Comparison of ENCODE assay signal across 20 mouse cellular contexts in genomic region chr13:58558216-58558615, GRCm38 (mm10). TPM values are rescaled to one million over a fixed set of nuclear protein-coding genes. Genes with fewer than 3 reads are reported as not detected.
A peak's percentile ranks its signal among the peaks of the same experiment; 100 is the strongest.
DNase-seq lines count a peak whose midpoint lies in the region; ATAC-seq and TF ChIP-seq lines count a peak whose summit lies in the region.
"Had no signal": no experiment of that assay in that cellular context is flagged by ENCODE, and none has a peak within 500 bp of the region (broad histone marks: within the 10 kb centered on the region; RNA-seq: fewer than 3 reads in every experiment).

No protein-coding gene starts in this region.

- no peaks in the 10 kb centered on the region for H3K9me3 ChIP-seq in forebrain, embryonic 15.5 days
- no peaks in the 10 kb centered on the region for H3K9me3 ChIP-seq in forebrain, embryonic 10.5 days
- H3K9me3 ChIP-seq in forebrain, postnatal 0 days (ENCODE audit: low read length): no peaks in the 10 kb centered on the region
- H3K9me3 ChIP-seq: heart, embryonic 15.5 days; limb, embryonic 10.5 days; liver, embryonic 13.5 days; megakaryocyte, embryonic 14.5 days; neural tube, embryonic 13.5 days had no signal

- ATAC-seq in forebrain, embryonic 15.5 days (replicated peaks): peak; percentile 87
- ATAC-seq in forebrain, postnatal 0 days: peak; percentile 92
- ATAC-seq: inflammation-experienced regulatory T-cells, adult 6 months; lung, postnatal 0 days had no signal

- H3K4me2 ChIP-seq in forebrain, embryonic 15.5 days (replicated peaks): no peak overlapping the region
- no peak overlapping the region for H3K4me2 ChIP-seq in forebrain, postnatal 0 days (ENCODE audit: low read depth)
- H3K4me2 ChIP-seq: heart, embryonic 15.5 days; liver, embryonic 13.5 days; neural tube, embryonic 13.5 days had no signal

- H3K4me1 ChIP-seq in forebrain, embryonic 15.5 days: peaks cover 23% of the 10 kb centered on the region
- H3K4me1 ChIP-seq in forebrain, embryonic 10.5 days: no peaks in the 10 kb centered on the region
- peaks cover 12% of the 10 kb centered on the region; the same call in 1 of the 2 replicates for H3K4me1 ChIP-seq in forebrain, postnatal 0 days (ENCODE audit: insufficient read depth)
- H3K4me1 ChIP-seq: heart, embryonic 15.5 days; liver, embryonic 13.5 days; megakaryocyte, embryonic 14.5 days; neural tube, embryonic 13.5 days had no signal

- 56% methylated on average over 12 of the region's 12 CpGs for WGBS in forebrain, embryonic 15.5 days
- 84% methylated on average over 12 of the region's 12 CpGs for WGBS in forebrain, embryonic 10.5 days
- 46% methylated on average over 12 of the region's 12 CpGs for WGBS in forebrain, postnatal 0 days

- H3K36me3 ChIP-seq in forebrain, embryonic 15.5 days: no peaks in the 10 kb centered on the region
- no peaks in the 10 kb centered on the region for H3K36me3 ChIP-seq in forebrain, embryonic 10.5 days (replicated peaks)
- H3K36me3 ChIP-seq in forebrain, postnatal 0 days (ENCODE audit: insufficient read depth): no peaks in the 10 kb centered on the region
- H3K36me3 ChIP-seq: heart, embryonic 15.5 days; limb, embryonic 10.5 days; liver, embryonic 13.5 days; neural tube, embryonic 13.5 days had no signal

- no peak for DNase-seq in forebrain, embryonic 10.5 days (ENCODE audit: extremely low spot score, low spot score)
- DNase-seq in forebrain, postnatal 0 days: peak; percentile 84
- peak; percentile 41 to 82 for DNase-seq in layer of hippocampus, postnatal 14 days (ENCODE audit: low spot score in 2 of 2)
- peak; percentile 57 for DNase-seq in right cerebral cortex, postnatal 14 days
- no peak for DNase-seq in B cell, adult 2 months
- DNase-seq in ovary, postnatal 10 days (ENCODE audit: low spot score): no peak
- no peak for DNase-seq in natural killer cell, adult 2 months (ENCODE audit: low spot score in 2 of 2)
- DNase-seq: cerebellum, adult 18-20 months; liver, embryonic 13.5 days had no signal

- no peaks in the 10 kb centered on the region for H3K27me3 ChIP-seq in forebrain, embryonic 15.5 days
- no peaks in the 10 kb centered on the region for H3K27me3 ChIP-seq in forebrain, embryonic 10.5 days (ENCODE audit: poor library complexity, severe bottlenecking)
- H3K27me3 ChIP-seq in forebrain, postnatal 0 days (ENCODE audit: insufficient read depth, low read length): no peaks in the 10 kb centered on the region; the same call in 1 of the 2 replicates
- H3K27me3 ChIP-seq: heart, embryonic 15.5 days; neural tube, embryonic 13.5 days had no signal

- TF ChIP-seq CTCF in forebrain, postnatal 0 days (IDR thresholded peaks at IDR 0.05; ENCODE audit: low read depth): no peak

- no peak overlapping the region for H3K9ac ChIP-seq in forebrain, embryonic 15.5 days (replicated peaks)
- H3K9ac ChIP-seq in forebrain, postnatal 0 days: no peak overlapping the region
- H3K9ac ChIP-seq: heart, embryonic 15.5 days; liver, embryonic 13.5 days; neural tube, embryonic 13.5 days had no signal

- H3K4me3 ChIP-seq in forebrain, embryonic 15.5 days: no peak overlapping the region
- H3K4me3 ChIP-seq in forebrain, embryonic 10.5 days: no peak overlapping the region
- no peak overlapping the region for H3K4me3 ChIP-seq in forebrain, postnatal 0 days (ENCODE audit: low read depth, low read length)
- H3K4me3 ChIP-seq: heart, embryonic 15.5 days; limb, embryonic 10.5 days; liver, embryonic 13.5 days; megakaryocyte, embryonic 14.5 days; neural tube, embryonic 13.5 days had no signal

- no peak overlapping the region for H3K27ac ChIP-seq in forebrain, embryonic 15.5 days (replicated peaks)
- no peak overlapping the region for H3K27ac ChIP-seq in forebrain, embryonic 10.5 days
- no peak overlapping the region for H3K27ac ChIP-seq in forebrain, postnatal 0 days (ENCODE audit: low read depth, low read length)
- H3K27ac ChIP-seq: heart, embryonic 15.5 days; limb, embryonic 10.5 days; liver, embryonic 13.5 days; neural tube, embryonic 13.5 days had no signal

RNA-seq across cellular contexts. Expression of gene Slc28a3, which starts 52.5 kb away (rescaled TPM):
- 0.08 TPM in 1 of 2 replicates, not detected in the other for polyA plus RNA-seq in forebrain, embryonic 15.5 days (2015; fragmentation: Nextera tagmentation; extraction: Ambion mirVana)
- 0.06 TPM in 1 of 2 replicates, not detected in the other for polyA plus RNA-seq in forebrain, embryonic 10.5 days (2016; fragmentation: Nextera tagmentation; extraction: Ambion mirVana)
- total RNA-seq in forebrain, postnatal 0 days (2014; rRNA removed): 0.05 and 0.08 TPM in 2 replicates
- polyA plus RNA-seq in forebrain, postnatal 0 days (2015; fragmentation: Nextera tagmentation; extraction: Ambion mirVana): 0.04 and 0.11 TPM in 2 replicates
- total RNA-seq in layer of hippocampus, postnatal 14 days (2021): under 1 TPM; 0.07 to 0.85 TPM
- total RNA-seq: adrenal gland, adult 18-20 months; granulocyte monocyte progenitor cell, adult 5-6 weeks had no signal
- polyA plus RNA-seq: cortical plate, adult 2 months; hindbrain, embryonic 11.5 days; liver, embryonic 13.5 days had no signal

Comparison
In these comparisons a context has a peak if more than half of its experiments do, and no peak if none do; other contexts are left out.
1. DNase-seq: peak in forebrain, postnatal 0 days (single experiment), layer of hippocampus, postnatal 14 days (2 of 2) and right cerebral cortex, postnatal 14 days (single experiment); none in forebrain, embryonic 10.5 days (single experiment), B cell, adult 2 months (0 of 2), ovary, postnatal 10 days (single experiment) and natural killer cell, adult 2 months (0 of 2).